Mouse (Mus musculus): ENCODE measurements at regions not wholly inside any gene's neighbourhood (a gene's known extent, or its start where the extent isn't known, plus 50 kb on each side); places are given as distances from the start of the nearest gene placed in this dataset.

DNA sequence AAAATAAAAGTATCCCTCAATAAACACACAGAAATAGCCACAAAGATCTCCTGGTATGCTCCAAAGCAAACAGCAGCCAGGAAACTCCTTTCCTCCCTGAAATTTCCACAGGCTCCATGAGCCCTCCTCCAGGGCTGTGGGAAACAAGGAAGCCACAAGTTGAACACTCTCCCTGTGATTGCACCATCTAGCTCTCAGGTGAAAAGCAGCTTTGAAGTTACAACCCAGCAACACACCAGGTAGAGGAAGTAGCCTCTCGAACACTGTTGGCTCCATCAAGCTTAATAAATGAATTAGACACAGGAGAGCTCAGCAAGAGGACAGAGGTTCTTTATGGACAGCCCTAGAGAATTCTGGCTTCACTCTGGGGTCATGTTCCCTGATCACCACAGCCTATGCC is 794.4 kb upstream of the A1bg start:
- WGBS: 94% methylated on average over 1 of the region's 1 CpGs
- Histone ChIP-seq H3K27me3 (ENCODE audit: low read depth, poor library complexity, severe bottlenecking) (no peaks in the 10 kb centered on the region), H3K4me3 (no peak overlapping the region), H3K4me1 (no peaks in the 10 kb centered on the region), H3K27ac (replicated peaks) (no peak overlapping the region), H3K9me3 (replicated peaks) (no peaks in the 10 kb centered on the region), H3K36me3 (no peaks in the 10 kb centered on the region)
- DNase-seq (ENCODE audit: low spot score): no peak

DNA sequence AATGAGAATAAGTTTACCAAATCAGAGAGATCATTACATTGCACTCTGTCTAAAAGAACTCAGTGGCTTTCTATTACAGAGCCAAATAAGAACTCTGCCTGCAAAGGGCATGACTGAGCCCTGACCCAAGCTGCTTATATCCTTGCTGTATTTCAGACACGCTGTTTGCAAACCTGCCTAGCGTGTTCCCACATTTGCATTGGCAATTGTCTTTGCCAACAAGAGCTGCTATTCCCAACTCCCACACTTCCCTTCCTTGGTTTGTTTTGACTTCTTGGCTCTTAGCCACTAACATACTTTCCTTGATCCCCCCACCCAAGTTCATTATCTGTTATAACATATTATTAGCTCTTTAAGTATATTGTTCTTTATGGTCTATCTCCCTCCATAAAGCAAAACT is 791.1 kb upstream of the A1bg start:
- Histone ChIP-seq H3K36me3 (no peaks in the 10 kb centered on the region), H3K27me3 (ENCODE audit: low read depth, poor library complexity, severe bottlenecking) (no peaks in the 10 kb centered on the region), H3K4me1 (no peaks in the 10 kb centered on the region), H3K4me3 (no peak overlapping the region), H3K27ac (replicated peaks) (no peak overlapping the region), H3K9me3 (replicated peaks) (no peaks in the 10 kb centered on the region)
- 91% methylated on average over 2 of the region's 2 CpGs for WGBS
- DNase-seq (ENCODE audit: low spot score): no peak

DNA sequence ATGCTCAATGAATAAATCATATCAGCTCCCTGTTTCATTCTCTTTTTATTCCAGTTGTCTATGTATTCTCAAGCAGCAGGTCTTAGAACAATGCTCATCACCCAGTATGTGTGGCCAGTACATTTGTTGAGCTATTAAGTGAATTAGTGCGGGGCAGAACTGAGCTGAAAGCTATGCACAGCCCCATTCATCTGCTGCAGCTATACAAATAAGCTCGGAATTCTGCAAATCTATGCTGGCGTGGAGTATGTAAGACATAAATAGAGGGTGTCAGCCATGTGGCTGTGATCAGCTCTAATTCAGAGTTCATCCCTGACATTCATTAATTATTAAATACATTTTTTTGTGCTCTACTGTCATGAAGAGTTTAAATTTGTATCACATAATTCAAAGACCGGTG is 786.1 kb upstream of the A1bg start:
- Histone ChIP-seq H3K27me3 (ENCODE audit: low read depth, poor library complexity, severe bottlenecking) (no peaks in the 10 kb centered on the region), H3K4me3 (no peak overlapping the region), H3K9me3 (replicated peaks) (no peaks in the 10 kb centered on the region), H3K4me1 (no peaks in the 10 kb centered on the region), H3K27ac (replicated peaks) (no peak overlapping the region), H3K36me3 (no peaks in the 10 kb centered on the region)
- 93% methylated on average over 4 of the region's 4 CpGs for WGBS
- no peak for DNase-seq (ENCODE audit: low spot score)

DNA sequence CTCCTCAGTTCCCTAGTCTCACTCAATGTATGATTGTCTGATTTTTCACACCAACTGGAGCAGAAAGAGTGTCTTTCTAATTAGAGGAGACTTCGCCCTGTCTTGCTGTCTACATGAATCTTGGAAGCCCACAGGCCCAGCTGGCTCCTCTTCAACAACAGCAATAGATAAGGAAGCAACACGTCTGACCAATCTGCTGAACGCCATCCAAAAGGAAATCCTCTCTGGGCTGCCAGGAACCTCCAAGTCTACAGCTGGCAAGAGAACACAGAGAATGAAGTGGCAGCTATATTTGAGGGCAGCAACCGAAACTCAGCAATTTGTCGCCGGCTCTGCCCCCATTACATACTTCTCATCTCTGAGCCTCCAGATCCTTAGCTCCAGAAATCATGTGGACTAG is 785.1 kb upstream of the A1bg start:
- Histone ChIP-seq H3K27me3 (ENCODE audit: low read depth, poor library complexity, severe bottlenecking) (no peaks in the 10 kb centered on the region), H3K36me3 (no peaks in the 10 kb centered on the region), H3K4me3 (no peak overlapping the region), H3K9me3 (replicated peaks) (no peaks in the 10 kb centered on the region), H3K27ac (replicated peaks) (no peak overlapping the region), H3K4me1 (no peaks in the 10 kb centered on the region)
- no peak for DNase-seq (ENCODE audit: low spot score)
- 88% methylated on average over 6 of the region's 6 CpGs for WGBS

DNA sequence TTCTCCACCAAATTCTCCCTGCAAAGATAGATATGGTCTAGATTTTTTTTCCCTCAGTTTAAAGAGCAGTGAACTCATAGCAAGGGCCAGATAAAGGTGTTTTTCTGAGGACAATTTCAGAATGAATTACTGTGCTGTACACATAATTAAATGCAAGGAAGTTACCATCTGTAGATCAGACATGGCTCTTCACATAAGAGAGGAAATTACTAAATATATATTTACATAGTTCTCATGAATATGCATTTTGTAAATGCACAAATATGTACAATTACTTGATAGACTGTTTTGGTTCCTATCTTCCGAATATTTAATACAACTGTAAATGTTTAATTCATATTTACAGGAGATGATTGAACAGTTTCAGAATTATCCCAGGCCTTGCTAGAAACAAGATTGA is 769.9 kb upstream of the A1bg start:
- Histone ChIP-seq H3K4me1 (no peaks in the 10 kb centered on the region), H3K27me3 (ENCODE audit: low read depth, poor library complexity, severe bottlenecking) (no peaks in the 10 kb centered on the region), H3K9me3 (replicated peaks) (no peaks in the 10 kb centered on the region), H3K4me3 (no peak overlapping the region), H3K27ac (replicated peaks) (no peak overlapping the region), H3K36me3 (no peaks in the 10 kb centered on the region)
- WGBS: 95% methylated on average over 1 of the region's 1 CpGs
- DNase-seq (ENCODE audit: low spot score): no peak

DNA sequence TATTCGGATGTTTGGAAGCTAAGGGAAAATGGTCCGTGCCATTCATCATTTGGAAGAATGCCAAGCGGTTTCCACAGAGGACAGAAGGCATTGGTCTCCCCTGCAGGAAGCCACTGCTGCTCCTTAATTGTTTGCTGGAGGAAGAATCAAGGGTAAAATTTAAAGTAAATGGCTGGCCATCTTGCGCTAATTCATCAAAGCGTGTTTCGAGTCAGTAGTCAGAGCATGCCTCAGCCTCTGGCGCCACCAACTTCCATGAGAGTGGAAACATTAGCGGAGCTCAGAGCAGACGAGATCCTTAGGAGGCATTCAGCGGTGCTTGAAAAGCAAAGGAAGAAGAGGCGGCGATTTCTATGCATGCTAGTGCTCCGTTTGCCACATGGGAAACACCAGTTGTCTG is 767.6 kb upstream of the A1bg start:
- no peaks in the 10 kb centered on the region for H3K27me3 ChIP-seq (ENCODE audit: low read depth, poor library complexity, severe bottlenecking)
- WGBS: 92% methylated on average over 13 of the region's 13 CpGs
- DNase-seq (ENCODE audit: low spot score): no peak
- H3K4me1 ChIP-seq: no peaks in the 10 kb centered on the region
- no peaks in the 10 kb centered on the region for H3K9me3 ChIP-seq (replicated peaks)
- no peaks in the 10 kb centered on the region for H3K36me3 ChIP-seq
- H3K27ac ChIP-seq (replicated peaks): no peak overlapping the region
- H3K4me3 ChIP-seq: no peak overlapping the region

DNA sequence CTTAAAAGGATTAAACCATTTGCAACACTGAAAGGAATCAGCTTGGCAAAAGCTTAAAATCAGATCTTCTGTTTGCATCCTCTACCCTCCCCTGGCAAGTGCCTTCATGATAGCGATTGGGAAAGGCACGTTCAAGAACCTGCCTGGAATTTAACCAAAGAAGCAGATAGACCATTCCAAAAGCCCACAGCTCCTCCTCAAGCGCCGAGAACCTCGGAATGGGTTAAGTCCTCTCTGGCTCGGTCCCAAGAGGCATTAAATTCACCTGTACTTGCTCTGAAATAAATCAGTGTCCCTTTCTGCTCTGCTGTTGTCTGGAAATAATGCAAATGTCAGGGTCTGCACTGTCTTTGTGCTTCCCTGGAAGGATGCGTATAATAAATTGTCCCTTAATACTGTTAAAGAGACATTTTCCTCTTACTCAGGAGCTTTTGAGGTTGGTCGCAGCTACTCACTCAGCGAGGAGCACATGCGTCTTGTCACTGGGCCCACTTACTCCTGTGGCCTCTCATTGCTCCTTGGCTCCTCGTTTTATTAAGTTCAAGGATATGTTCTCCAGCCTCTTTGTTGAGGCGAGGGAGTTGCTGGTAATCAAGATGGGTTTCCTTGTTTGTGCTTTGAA is 767.1 kb upstream of the A1bg start:
- H3K4me3 ChIP-seq: no peak overlapping the region
- H3K36me3 ChIP-seq: no peaks in the 10 kb centered on the region
- no peaks in the 10 kb centered on the region for H3K4me1 ChIP-seq
- no peaks in the 10 kb centered on the region for H3K27me3 ChIP-seq (ENCODE audit: low read depth, poor library complexity, severe bottlenecking)
- no peak overlapping the region for H3K27ac ChIP-seq (replicated peaks)
- no peaks in the 10 kb centered on the region for H3K9me3 ChIP-seq (replicated peaks)
- 87% methylated on average over 12 of the region's 12 CpGs for WGBS
- no peak for DNase-seq (ENCODE audit: low spot score)

DNA sequence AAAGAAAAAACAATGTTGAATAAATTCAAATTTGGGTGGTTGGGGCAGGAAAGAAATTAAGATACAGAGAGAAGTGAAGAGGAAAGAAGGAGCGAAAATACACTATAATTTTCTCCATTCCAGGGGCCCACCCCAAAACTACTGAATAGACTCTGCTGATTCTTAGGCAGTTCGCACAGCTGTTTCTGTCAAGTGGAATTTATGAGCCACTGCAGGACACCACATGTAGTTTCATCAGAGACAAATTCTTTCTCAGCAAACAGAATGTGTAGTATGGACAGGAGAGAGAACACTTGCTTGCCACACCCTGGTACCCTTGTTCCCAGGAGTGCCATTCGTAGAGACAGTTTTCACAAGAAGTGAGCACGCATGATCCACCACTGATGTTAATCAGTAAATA is 760.2 kb upstream of the A1bg start:
- WGBS: 93% methylated on average over 4 of the region's 4 CpGs
- Histone ChIP-seq H3K4me1 (no peaks in the 10 kb centered on the region), H3K4me3 (no peak overlapping the region), H3K27me3 (ENCODE audit: low read depth, poor library complexity, severe bottlenecking) (no peaks in the 10 kb centered on the region), H3K36me3 (no peaks in the 10 kb centered on the region), H3K27ac (replicated peaks) (no peak overlapping the region), H3K9me3 (replicated peaks) (no peaks in the 10 kb centered on the region)
- DNase-seq (ENCODE audit: low spot score): no peak

DNA sequence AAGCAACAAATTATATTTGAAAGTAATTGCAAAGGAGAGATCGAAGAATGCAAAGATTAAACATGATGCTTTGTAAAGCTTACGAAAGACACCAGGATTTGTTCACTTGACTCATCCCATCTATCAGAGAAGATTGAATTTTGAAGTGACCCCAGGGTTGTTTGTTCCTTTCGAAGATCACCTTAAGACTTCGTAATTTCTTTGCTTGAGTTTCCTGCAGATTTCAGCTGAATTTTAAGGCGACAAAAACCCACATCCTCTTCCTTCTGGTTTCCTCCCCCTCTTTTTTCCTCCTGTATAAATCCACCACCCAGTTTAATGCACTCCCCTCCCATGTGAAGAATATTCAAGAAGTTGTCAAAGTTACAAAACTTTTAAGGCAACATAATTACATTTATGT is 747.7 kb upstream of the A1bg start:
- WGBS: 89% methylated on average over 5 of the region's 5 CpGs
- Histone ChIP-seq H3K36me3 (no peaks in the 10 kb centered on the region), H3K4me1 (no peaks in the 10 kb centered on the region), H3K27ac (replicated peaks) (no peak overlapping the region), H3K4me3 (no peak overlapping the region), H3K9me3 (replicated peaks) (no peaks in the 10 kb centered on the region), H3K27me3 (ENCODE audit: low read depth, poor library complexity, severe bottlenecking) (no peaks in the 10 kb centered on the region)
- DNase-seq (ENCODE audit: low spot score): no peak

DNA sequence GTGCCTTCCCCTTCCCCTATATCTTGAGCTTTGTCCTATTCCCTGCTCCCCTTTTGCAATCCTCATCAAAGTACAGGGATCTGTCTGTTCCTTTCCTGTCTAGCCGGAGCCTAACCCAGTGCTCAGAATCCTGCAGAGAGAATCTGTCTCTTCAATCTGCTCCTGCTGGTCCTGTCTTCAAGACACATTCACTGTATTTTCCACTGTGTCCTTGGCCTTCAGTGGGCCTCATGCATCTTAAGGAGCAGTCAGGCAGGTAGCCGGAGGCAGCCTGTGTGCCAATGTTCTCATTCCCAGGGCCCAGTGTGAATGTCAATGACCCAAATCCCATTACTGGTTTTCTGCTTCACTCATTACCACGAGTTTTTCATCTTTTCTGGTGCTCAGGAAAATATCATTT is 737.8 kb upstream of the A1bg start:
- H3K9me3 ChIP-seq (replicated peaks): no peaks in the 10 kb centered on the region
- H3K4me3 ChIP-seq: no peak overlapping the region
- no peak for DNase-seq (ENCODE audit: low spot score)
- H3K27me3 ChIP-seq (ENCODE audit: low read depth, poor library complexity, severe bottlenecking): no peaks in the 10 kb centered on the region
- H3K36me3 ChIP-seq: no peaks in the 10 kb centered on the region
- no peak overlapping the region for H3K27ac ChIP-seq (replicated peaks)
- 67% methylated on average over 3 of the region's 3 CpGs for WGBS
- no peaks in the 10 kb centered on the region for H3K4me1 ChIP-seq

DNA sequence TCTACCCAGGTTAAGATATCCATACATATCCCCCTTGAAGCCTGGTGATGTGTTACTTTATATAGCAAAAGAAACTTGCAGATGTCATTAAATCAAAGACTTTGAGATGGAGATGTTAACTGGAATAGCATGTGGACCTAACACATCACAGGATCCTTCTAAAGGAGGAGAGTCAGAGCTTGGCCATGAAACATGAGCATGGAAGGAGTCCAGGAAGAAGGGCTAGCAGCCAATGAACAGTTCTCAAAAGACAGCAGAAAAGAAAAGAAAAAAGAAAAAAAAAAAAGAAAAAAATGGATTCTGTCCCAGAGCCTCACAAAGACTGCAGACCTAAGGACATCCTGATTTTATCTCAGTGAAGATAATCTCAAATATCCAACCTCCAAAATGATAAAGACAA is 734.1 kb upstream of the A1bg start:
- Histone ChIP-seq H3K27me3 (ENCODE audit: low read depth, poor library complexity, severe bottlenecking) (no peaks in the 10 kb centered on the region), H3K4me1 (no peaks in the 10 kb centered on the region), H3K36me3 (no peaks in the 10 kb centered on the region), H3K9me3 (replicated peaks) (no peaks in the 10 kb centered on the region), H3K27ac (replicated peaks) (no peak overlapping the region), H3K4me3 (no peak overlapping the region)
- no peak for DNase-seq (ENCODE audit: low spot score)

DNA sequence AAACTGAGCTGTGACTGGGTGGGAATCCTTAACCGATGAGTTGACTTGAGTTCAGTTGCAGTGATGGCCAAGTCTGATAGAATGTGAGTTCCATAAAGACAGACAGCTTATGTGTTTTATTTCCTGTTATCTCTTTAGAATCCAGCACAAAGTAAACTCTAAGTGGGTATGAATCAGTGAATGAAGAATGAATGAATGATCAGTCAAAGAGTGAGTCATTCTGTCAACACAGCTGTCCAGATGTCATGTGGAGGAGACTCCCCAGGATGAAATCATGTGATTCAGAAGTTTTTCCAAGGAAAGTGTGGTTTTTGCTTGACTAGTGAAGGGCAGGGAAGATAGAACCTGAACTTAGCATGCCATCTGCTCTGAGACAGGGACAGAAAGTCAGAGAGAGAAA is 732.0 kb upstream of the A1bg start:
- no peak overlapping the region for H3K27ac ChIP-seq (replicated peaks)
- WGBS: 92% methylated on average over 1 of the region's 1 CpGs
- no peak overlapping the region for H3K4me3 ChIP-seq

DNA sequence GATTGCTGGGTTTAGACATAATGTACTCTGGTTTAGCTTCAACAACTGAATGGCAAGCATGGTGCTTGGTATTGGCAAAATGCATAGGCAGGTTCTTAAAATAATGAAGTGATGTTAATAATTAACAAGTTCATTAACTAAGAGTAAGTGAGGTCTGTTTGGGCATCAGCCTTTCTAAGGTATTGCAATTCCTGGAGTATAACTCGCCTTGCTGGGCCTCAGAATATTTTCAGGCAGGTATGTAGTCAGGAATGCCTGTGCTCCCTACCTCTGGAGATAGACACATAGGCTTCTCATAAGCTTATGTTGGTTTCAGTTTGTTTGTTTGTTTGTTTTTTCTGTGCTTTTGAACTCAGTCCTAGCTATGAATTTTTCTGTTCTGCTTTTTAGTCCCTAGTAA is 731.0 kb upstream of the A1bg start:
- no peak overlapping the region for H3K4me3 ChIP-seq
- H3K27me3 ChIP-seq (ENCODE audit: low read depth, poor library complexity, severe bottlenecking): no peaks in the 10 kb centered on the region
- no peaks in the 10 kb centered on the region for H3K36me3 ChIP-seq
- no peak for DNase-seq (ENCODE audit: low spot score)
- no peaks in the 10 kb centered on the region for H3K9me3 ChIP-seq (replicated peaks)
- WGBS: 65% methylated on average over 1 of the region's 1 CpGs
- no peaks in the 10 kb centered on the region for H3K4me1 ChIP-seq
- no peak overlapping the region for H3K27ac ChIP-seq (replicated peaks)

More for the DNA sequence above, 732.0 kb upstream of the A1bg start:
- no peaks in the 10 kb centered on the region for H3K9me3 ChIP-seq (replicated peaks)
- H3K36me3 ChIP-seq: no peaks in the 10 kb centered on the region
- H3K4me1 ChIP-seq: no peaks in the 10 kb centered on the region
- H3K27me3 ChIP-seq (ENCODE audit: low read depth, poor library complexity, severe bottlenecking): no peaks in the 10 kb centered on the region
- DNase-seq (ENCODE audit: low spot score): no peak
